In genomic region chr2:31087085-31087484, GRCm38 (mm10) we compare ENCODE assay signal across 1 mouse cellular context.
TF ChIP-seq lines count a peak whose summit lies in the region.

No protein-coding gene starts in this region.

TF ChIP-seq in CH12.LX, 34 proteins besides CTCF, POLR2A, EP300 and RAD21 (continued from another document):
- TF ChIP-seq NRF1 (IDR thresholded peaks at IDR 0.05; ENCODE audit: low read depth, low read length) (no peak), SMC3 (IDR thresholded peaks at IDR 0.05; ENCODE audit: low read depth, low read length) (no peak), JUN (IDR thresholded peaks at IDR 0.05; ENCODE audit: insufficient read depth, low read depth, low read length) (no peak), ZC3H11A (IDR thresholded peaks at IDR 0.05; ENCODE audit: low read depth, low read length) (no peak), MEF2A (IDR thresholded peaks at IDR 0.05; ENCODE audit: borderline replicate concordance, low read depth, low read length) (no peak)
